Mouse (Mus musculus) retina, adult 2 months (tissue): ENCODE results near the gene Zfp827.

ENCODE experiments used
- DNase-seq: peaks from one replicate; pipeline ENCODE4 v3.0.0-alpha.2; 2012; ENCODE audit warnings: low read depth, low spot score

Gene Zfp827

DNA sequence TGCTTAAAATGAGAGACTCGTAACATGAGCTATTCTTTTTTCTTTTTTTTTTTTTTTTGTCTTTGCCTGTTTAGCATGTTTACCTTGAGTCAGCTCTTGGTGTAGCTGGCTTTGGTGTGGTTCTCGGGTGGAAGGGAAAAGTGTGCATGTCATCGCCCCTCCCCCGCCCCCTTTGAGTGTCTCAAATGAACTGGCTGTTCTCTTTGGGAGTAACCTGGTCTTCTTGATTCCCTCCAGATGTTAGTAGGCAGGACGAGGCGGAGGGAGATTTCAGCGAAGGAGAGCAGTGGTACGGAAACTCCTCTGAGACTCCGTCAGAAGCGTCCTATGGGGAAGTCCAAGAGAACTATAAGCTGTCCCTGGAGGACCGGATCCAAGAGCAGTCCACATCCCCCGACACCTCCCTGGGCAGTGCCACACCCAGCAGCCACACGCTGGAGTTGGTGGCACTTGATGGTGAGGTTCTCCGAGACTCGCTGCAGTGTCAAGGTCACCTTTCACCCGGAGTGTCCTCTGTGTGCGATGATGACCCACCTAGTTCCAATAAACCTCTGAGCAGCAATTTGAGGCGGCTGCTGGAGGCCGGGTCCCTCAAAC is 31.9 kb downstream of the Zfp827 start:
- DNase-seq, result no peak

DNA sequence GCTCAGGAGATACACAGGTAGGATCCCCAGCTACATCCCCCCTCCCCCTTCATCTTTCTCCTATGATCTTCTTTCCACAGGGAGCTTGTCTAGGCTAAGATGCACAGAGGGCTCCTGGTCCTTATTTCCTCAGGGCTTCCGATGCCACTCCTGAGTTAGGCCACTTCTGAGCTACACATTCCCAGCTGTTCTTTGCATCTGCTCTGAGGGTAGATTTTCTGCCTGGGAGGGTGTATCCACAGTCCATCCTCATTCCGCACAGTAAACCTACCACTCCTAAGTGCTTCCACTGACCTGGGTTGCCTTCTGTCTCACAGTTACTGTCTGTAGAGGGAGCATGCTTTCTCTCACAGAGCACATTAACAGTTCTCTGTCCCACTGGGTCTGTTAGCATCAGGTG is 37.7 kb downstream of the Zfp827 start:
- no peak for DNase-seq

DNA sequence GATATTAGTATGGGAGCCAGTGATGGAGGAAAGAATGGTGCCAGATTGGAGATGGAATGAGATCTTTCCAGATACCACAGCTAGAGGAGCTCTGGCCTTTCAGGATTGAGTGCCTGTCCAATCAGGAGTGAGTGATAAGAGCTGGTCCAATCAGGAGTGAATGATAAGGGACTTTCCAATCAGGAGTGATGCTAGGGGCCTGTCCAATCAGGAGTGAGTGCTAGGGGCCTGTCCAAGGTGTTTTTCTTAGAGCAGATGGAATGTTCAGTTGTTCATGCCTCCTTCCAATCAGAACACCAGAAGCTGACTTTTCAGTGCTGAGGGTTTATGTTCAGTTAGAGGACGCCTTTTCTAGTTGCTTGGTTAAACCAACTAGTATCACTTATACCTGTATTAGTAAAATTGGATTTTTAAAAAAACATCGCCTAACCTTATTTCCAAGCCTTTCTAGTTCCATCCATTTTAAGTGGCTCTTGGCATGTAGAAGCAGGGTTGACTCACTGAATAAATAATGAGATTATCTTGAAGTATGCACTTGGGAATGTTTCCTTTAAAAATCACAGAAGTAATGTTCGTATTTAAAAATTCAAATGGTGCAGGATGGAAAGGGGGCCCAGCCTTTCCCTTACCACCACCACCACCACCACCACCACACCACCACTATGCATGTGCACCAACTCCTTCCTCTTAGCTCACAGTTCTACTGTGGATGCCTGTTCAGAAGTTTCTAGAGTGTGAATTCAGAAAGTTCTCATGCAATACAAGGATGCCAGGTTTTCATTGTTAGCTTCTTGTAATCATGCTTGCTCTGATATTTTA is 39.8 kb downstream of the Zfp827 start:
- no peak for DNase-seq

DNA sequence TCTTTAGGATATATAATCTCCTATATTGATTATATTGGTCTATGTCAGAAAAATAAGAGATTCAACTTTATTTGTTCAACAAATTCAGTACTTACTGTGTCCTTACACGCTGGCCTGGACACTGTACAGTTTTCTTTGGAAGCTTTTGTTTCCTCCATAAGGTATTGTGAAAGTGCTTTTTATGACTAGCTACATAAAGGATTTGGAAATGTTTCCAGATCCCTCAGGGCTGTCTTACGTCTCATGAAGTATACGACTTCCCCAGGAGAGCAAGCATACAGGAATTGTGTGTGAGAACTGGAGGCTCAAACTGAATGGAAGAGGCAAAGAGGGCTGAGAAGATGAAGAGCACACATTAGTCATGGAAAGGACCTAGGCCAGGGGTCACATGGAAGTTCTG is 45.1 kb downstream of the Zfp827 start:
- DNase-seq, result no peak

GRCm38 (mm10) chr8:79074986-79075385 is 46.7 kb downstream of the Zfp827 start:
- DNase-seq, result no peak

- DNase-seq, result no peak
Measured at GRCm38 (mm10) chr8:79077256-79077655, 49.0 kb downstream of the Zfp827 start.

DNA sequence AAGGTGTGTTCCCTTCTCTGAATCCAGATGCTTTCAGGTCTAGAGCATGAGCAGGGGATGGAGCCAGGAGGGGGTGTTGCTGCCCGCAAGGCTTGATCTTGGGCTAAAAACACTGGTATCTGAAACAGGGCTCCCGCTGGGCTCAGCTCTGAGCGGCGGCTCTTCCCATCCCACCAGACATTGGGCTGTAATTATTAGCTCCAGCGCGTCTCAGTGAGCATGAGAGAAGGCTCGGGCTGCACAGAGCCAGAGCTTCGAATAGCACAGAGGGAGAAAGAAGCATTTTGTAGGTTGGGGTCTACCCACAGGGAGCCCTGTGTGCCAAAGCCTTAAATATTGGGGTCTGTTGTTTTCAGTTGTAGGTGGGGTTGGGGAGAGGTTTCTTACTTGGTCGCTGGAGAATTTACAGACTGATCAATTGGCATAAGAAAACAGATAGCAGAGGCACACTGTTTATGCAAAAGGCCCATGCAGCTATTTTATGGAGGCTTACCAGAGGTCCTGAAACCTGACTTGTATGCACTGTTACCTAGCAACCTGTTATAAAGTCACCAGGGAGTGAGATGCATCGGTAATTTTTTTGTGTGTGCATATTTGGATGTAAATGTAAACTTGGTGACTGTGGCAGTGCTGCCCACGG is 50.4 kb downstream of the Zfp827 start:
- no peak for DNase-seq

GRCm38 (mm10) chr8:79079196-79079561 is 50.9 kb downstream of the Zfp827 start:
- DNase-seq, result no peak

- no peak for DNase-seq
Measured at GRCm38 (mm10) chr8:79080096-79080739, 52.0 kb downstream of the Zfp827 start.

GRCm38 (mm10) chr8:79081333-79081732 is 53.1 kb downstream of the Zfp827 start:
- DNase-seq, result no peak

GRCm38 (mm10) chr8:79081955-79082354 is 53.7 kb downstream of the Zfp827 start:
- no peak for DNase-seq

GRCm38 (mm10) chr8:79083461-79084358 is 55.5 kb downstream of the Zfp827 start:
- DNase-seq, result no peak

DNA sequence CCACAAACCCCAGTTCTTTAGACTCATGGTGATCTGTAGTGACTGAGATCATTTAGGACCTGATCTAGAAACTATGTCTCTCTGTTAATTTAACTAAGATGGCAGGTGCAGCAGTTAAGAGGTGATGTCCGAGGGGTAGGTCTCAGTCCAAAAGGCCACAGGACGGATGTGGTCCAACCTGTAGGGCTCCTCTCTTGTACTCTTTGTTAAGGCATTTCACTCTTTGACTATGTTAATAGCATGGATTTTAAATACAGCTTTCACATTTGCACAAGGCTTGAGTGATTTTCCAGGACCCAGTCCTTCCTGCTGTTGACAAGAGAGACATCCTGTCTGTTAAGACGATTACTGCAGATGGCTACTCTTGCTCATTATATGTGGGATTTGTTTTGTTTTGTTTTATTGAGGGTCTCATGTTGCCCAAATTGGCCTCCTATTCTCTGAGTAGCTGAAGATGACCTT is 56.2 kb downstream of the Zfp827 start:
- DNase-seq, result no peak

- DNase-seq, result no peak
Measured at GRCm38 (mm10) chr8:79094422-79094821, 66.2 kb downstream of the Zfp827 start.

DNA sequence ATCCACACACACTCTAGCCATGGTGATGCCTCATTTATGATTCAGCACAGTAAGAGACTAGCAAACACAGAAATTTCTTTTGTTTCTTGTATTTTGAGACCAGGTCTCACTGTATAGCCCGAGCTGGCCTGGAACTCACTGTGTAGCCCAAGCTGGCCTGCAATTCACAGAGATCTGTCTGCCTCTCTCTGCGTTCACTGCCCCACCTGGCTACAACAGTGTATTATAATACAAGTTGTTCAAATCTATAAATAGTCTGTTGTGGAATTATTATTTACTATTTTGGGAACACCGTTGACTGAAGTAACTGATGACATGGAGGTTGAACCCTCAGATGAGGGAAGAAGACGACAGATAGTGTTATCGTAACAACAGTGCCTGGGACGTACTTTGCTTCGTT is 66.9 kb downstream of the Zfp827 start:
- DNase-seq, result no peak

- no peak for DNase-seq
Measured at GRCm38 (mm10) chr8:79096970-79097369, 68.7 kb downstream of the Zfp827 start.

DNA sequence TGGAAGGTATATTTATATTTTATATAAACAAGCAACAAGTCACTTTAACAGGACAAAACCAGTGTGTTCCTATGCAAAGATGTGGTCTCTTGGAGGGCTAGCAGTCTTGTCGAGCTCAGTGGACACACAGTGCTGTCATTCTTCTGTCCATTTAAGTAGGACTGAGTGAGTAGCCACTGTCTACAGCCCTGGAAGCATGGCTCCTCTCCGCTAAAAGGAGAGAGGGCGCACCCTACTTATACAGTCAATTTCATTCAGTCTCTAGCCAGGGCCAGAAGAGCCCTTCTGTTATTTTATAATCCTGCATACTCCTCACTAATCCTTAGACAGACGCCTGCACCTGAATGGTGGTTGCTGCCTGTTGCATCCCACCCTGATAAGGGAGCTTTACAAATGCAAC is 74.5 kb downstream of the Zfp827 start:
- no peak for DNase-seq

DNA sequence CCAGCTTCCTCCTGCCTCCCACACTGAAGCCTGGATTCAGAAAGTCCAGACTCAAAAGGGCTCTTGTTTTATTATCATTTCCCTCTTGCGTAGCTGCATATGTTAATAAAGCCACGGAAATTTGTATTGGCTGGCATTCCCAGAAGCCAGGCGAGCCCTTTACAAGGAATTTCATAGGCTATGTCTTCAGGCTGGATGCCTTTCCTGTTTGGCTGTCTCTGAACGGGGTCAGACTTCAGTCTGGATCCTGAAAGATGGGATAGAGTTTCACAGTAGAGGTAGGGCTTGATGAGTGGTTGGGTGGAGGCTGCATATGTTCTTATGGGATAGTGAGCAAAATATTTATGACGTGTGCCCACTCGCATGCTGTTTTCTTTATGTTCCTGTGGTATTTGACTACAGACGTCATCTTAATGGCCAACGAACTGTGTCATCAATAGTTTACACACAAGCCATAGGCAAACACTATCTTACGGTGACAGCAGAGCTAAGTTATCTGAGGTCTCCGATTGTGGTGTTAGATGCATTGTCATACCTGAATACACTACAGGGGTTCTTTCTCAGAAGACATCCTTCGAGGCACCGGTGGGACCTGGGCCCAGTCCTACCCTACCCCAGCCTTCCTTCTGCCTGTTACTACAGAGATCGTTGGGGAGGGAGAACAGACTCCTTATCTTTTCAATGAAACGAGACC is 75.1 kb downstream of the Zfp827 start:
- DNase-seq, result no peak

DNA sequence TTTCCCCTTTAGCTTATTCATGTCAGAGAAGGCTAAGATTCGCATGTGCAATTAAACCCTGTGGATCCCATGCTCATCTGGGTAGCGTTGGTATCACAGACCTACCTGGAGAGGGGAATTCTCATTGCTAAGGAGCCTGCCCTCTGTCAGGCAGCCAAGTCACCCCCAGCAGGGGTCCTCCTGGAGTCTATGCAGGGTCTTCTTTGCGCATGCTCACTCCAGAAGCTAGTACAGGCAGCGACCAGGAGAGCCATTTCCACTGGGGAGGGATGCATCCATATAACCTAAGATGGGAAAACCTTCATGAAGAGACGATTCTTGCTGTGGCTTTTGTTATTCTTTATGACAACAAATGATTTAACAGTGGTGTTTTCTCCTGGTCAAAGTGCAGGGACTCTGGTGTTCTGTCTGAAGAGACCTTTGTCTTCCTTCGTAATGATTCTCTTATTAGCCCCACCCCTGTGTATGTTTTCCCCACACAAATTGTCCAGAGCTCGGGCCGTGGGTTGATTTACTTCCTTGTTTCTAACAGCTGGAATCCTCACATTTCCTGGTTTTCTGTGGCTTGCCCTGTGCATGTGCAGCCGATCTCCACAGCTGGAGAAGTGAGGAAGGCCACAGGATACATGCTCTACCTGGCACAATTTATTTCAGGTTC is 75.8 kb downstream of the Zfp827 start:
- DNase-seq, result no peak

DNA sequence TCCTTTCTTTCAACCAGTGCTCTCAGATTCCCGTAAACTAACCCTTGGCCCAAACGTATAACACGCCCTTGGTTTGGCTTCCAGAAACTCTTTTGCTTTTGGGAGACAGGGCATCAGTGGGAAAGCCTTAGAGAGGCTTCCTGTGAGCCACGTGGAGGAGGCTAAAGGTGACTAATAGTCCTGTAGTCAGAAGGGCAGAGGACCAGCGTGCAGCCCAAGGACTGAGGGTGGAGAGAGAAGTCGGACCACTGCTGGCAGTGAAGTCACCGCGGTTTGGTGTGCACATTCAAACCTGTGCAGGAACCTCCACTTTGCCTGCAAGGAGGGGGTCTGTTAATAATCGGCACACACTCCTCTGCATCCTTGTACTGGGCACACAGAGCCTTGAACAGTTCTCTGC is 76.4 kb downstream of the Zfp827 start:
- no peak for DNase-seq
